Mouse (Mus musculus) Muller cell, postnatal 12 days (primary cell): ENCODE results near the gene Pygo2.
A peak's percentile ranks its signal among the peaks of the same experiment; 100 is the strongest.

Experiments used
- DNase-seq: peaks from one replicate; pipeline ENCODE4 v3.0.0-alpha.2; 2015; ENCODE audit errors: inconsistent ontology term

Pygo2 gene

GRCm38 (mm10) chr3:89430171-89431159, at the start of gene Pygo2:
Gene Pygo2, plus strand, starts transcription at chr3:89430214.
- DNase-seq = peak; percentile 98

GRCm38 (mm10) chr3:89380291-89380690, 49.7 kb upstream of the Pygo2 start:
- DNase-seq = no peak

- DNase-seq = no peak
Observed at GRCm38 (mm10) chr3:89380711-89381110, 49.3 kb upstream of the Pygo2 start.

GRCm38 (mm10) chr3:89381233-89381632, 48.8 kb upstream of the Pygo2 start:
- DNase-seq = no peak

GRCm38 (mm10) chr3:89382033-89382882, 47.8 kb upstream of the Pygo2 start:
- no peak for DNase-seq

GRCm38 (mm10) chr3:89382950-89383349, 47.1 kb upstream of the Pygo2 start:
- no peak for DNase-seq

- DNase-seq = no peak
Observed at GRCm38 (mm10) chr3:89383651-89384255, 46.3 kb upstream of the Pygo2 start.

GRCm38 (mm10) chr3:89384331-89385076, 45.5 kb upstream of the Pygo2 start:
- DNase-seq = no peak

- no peak for DNase-seq
Observed at GRCm38 (mm10) chr3:89385451-89385850, 44.6 kb upstream of the Pygo2 start.

GRCm38 (mm10) chr3:89386438-89387420, 43.3 kb upstream of the Pygo2 start:
- DNase-seq = no peak

GRCm38 (mm10) chr3:89387632-89388031, 42.4 kb upstream of the Pygo2 start:
- peak; percentile 44 for DNase-seq

GRCm38 (mm10) chr3:89388134-89388881, 41.7 kb upstream of the Pygo2 start:
- DNase-seq = peak; percentile 51

GRCm38 (mm10) chr3:89388901-89389740, 40.9 kb upstream of the Pygo2 start:
- DNase-seq = no peak

- peak; percentile 44 for DNase-seq
Observed at GRCm38 (mm10) chr3:89390111-89390515, 39.9 kb upstream of the Pygo2 start.

- DNase-seq = peak; percentile 39
Observed at GRCm38 (mm10) chr3:89390699-89391662, 39.0 kb upstream of the Pygo2 start.

- DNase-seq = peak; percentile 87
Observed at GRCm38 (mm10) chr3:89391663-89392511, 38.1 kb upstream of the Pygo2 start.
